Comparison of ENCODE assay signal across 15 mouse cellular contexts in the genomic region with DNA sequence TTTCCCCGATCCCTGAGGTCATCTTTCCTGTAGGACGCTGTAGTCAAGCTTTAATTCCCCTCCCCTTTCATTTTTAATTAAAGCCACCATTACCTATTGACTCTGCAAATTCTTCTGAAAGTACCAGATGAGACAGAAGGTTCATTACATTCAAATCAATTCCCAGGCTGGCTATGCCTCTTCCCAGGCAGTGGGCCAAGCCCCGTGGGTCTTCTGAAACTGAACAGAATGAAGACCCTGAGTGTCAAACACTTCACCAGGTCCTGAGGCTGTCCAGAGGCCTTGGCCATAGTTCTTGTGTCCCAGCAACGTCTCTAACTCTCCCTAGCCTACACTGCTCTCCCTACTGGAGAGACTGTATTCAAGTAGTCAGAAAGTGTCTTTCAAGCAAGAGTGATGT.
DNase-seq lines count a peak whose midpoint lies in the region; TF ChIP-seq lines count a peak whose summit lies in the region.
"Had no signal": no experiment of that assay in that cellular context is flagged by ENCODE, and none has a peak within 500 bp of the region (broad histone marks: within the 10 kb centered on the region; RNA-seq: fewer than 3 reads in every experiment).

No protein-coding gene starts in this region.

- TF ChIP-seq POLR2A in brain, embryonic 14.5 days (IDR thresholded peaks at IDR 0.05; ENCODE audit: borderline replicate concordance, extremely low read depth, insufficient read depth, insufficient read length, poor library complexity, severe bottlenecking): no peak

- intact Hi-C loops in left cerebral cortex, postnatal 4 days (cut with DNase I): no loop called here
- intact Hi-C loops in left cerebral cortex, postnatal 25 days (cut with DNase I): no loop called here

- peak; percentile 10 for DNase-seq in cerebellum, adult 11-12 months
- no peak for DNase-seq in cerebellum, adult 8-10 months
- peak; percentile 74 to 76 for DNase-seq in cerebellum, postnatal 14 days
- DNase-seq in cerebellum, adult 11 months: no peak
- peak; percentile 84 for DNase-seq in left cerebral cortex, postnatal 4 days
- no peak for DNase-seq in left cerebral cortex, postnatal 25 days (ENCODE audit: low spot score in 2 of 2)
- DNase-seq in brain, embryonic 14.5 days (ENCODE audit: low read depth): peak; percentile 26
- DNase-seq in right cerebral cortex, postnatal 14 days: no peak
- DNase-seq: adrenal gland, adult 8-10 months; adrenal gland, postnatal 25 days; forebrain, postnatal 0 days; gastrocnemius, adult 2 months; gastrocnemius, postnatal 14 days; heart, adult 11 months; kidney, adult 11 months had no signal

- TF ChIP-seq CTCF in brain, embryonic 14.5 days (IDR thresholded peaks at IDR 0.05; ENCODE audit: borderline replicate concordance, extremely low read depth, insufficient read depth, insufficient read length): no peak

Comparison
In these comparisons a context has a peak if more than half of its experiments do, and no peak if none do; other contexts are left out.
1. DNase-seq: peak in cerebellum, adult 11-12 months (single experiment), cerebellum, postnatal 14 days (2 of 2), left cerebral cortex, postnatal 4 days (single experiment) and brain, embryonic 14.5 days (single experiment); none in cerebellum, adult 8-10 months (single experiment), cerebellum, adult 11 months (single experiment), left cerebral cortex, postnatal 25 days (0 of 2) and right cerebral cortex, postnatal 14 days (single experiment).